Mouse (Mus musculus): ENCODE measurements around the gene Folr2. TPM values are rescaled to one million over a fixed set of nuclear protein-coding genes. Genes with fewer than 3 reads are reported as not detected.

The Folr2 gene
- total RNA-seq, 4 experiments from 2014 or later = 3.1 to 5.9 (median 4.3) TPM

DNA sequence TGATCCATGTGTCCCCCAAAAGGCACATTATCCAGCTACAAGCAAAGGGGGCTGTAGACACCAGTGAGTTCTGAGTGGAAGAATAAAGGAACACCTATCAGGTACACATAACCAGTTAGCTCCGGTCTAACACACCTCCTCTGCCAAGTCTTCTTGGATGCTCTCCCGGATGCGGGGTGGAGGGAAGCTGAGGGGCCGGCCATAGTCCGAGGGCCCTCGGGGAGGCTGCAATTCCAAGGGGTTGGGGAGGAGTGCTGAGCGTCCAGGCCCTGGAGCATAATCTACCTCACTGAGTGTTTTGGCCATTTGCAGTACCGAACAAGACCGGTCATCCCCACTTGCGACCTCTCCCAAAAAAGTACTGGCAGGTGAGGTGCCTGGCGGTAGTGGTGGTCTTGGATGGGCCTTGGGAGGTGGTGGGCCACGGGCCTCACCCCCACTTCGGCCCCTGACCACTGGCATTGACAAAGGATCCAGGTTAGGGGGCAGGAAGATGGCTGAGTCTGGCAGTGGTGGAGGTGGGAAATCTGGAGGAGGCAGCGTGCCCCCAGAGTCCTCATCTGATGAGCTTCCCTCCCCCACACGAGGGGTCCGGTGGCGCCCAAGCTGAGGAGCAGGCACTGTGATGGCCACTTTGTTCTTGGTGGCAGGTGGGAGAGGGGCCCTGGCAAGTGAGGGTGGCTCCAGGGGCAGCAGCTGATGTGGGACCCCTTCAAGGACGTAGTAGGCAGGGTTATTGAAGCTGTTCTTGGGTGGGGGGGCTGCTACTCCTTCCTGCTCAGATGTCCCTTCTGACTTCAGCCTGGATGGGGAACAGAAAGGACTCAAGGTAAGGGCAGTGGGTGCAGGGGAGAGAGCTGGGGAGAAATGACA is 33.0 kb downstream of the Folr2 start:
- no peak for DNase-seq (ENCODE audit: low spot score)

DNA sequence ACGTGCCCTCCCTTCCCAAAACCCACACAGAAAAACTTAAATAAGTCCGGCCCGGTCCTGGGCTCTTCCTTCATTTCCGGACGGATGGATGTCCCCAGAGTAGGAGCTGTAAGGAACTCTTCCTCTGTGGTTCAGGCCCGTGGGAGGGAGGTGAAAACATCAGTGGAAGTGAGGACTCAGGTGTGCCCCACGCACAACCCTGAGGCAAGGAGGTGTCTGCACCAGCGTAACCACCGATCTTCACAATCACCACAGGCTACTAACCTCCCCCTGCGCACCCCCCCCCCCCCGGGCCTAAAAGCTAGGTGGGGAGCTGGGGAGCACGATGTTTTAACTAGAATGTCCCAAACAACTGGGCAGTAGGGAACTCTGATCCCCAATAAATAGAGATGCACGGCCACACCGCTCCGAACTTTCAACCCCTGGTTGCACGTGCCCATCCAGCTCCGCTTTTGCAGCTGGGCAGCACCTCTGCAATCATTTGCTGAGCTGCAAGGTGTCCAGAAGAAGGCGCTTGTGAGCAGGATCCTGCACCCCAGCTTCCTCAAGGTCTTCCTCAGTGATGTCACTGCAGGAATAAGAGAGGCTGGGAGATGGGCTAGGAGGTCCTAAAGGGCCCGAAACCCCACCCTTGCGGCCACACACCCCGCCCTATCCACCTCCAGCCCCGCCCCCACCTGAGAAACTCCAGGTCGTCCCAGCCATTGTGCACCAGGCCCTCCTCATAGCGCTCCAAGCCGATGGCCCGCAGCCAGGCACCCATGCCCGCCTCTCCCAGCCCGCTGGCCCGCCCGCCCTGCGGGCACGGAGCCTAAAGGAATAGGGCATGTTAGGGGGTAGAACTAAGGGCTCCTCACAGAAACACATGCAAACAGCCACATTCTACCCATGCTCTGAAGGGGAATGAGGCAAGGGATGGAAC is 33.9 kb downstream of the Folr2 start:
- no peak for DNase-seq (ENCODE audit: low spot score)

GRCm38 (mm10) chr7:101821571-101822501 is 35.2 kb downstream of the Folr2 start:
- DNase-seq (ENCODE audit: low spot score) = peak; percentile 63

DNA sequence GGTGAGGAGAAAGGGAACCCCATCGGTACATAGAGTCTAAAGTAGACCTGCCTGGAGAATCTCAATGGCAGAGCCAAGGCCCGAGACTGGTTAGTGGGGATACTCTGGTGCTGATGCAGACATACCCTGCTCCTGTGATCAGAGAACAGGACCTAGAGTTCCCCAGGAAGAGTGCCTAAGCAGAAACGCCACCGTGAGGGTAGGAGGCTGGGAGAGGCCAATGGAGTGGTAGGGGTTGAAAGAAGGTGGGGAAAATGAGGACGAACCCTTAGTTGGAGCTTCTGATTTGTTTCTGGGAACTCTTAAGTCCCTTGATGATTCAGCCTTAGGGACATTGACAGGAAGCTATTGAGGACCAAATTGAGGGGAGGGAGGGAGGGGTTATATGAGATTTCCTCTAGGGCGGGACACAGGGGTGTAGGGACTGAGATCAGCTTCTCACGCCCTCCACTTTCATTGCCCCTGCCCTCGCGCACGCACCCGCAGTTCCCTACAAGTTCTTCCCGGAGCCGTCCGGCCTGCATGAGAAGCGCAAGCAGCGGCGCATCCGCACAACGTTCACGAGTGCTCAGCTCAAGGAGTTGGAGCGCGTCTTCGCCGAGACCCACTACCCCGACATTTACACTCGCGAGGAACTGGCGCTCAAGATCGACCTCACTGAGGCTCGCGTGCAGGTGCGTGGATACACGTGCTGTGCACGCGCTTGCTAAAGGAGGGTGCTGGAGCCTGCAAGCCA is 36.5 kb downstream of the Folr2 start:
- no peak for DNase-seq (ENCODE audit: low spot score)

DNA sequence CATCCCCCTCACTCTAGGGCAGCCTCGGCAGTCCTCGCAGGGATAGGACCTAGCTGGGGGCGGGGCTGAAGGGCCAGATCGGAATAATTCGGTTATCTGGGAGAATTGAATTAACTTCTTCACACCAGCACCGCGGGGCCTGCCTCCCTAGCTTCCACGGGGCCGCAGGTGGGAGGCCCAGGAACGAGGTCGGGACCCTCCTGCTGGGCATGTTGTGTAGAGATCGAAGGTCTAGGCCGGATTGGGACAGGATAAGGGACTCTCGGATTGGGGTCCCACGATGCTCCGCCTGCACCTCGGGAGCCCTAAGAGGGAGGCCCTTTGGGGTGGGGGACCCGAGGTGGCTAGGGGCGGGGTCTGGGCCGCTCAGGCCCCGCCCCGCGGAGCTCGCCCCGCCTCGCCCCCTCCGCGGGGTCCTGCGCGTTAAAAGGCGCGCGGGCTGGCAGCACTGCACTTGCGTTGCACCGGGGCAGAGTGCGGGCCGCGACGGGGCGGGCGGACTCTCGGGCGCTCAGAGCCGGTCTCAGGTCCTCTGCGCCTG is 39.1 kb downstream of the Folr2 start, which contains the start of gene Phox2a:
Gene Phox2a, plus strand, starts transcription at position 453 of the 541 bp plus-strand sequence.
- DNase-seq (ENCODE audit: low spot score) = no peak

Small RNA genes lying within 50 kb of the gene (microRNA-seq; reads per million reads assigned to microRNA genes)
- gene Gm22655 = not detected

Other genes starting within 250 kb of the Folr2 start
- 10 to 100 TPM; 73.5 to 96.2 (median 93.6) TPM for gene Clpb, start 193.6 kb downstream of the Folr2 start, total RNA-seq (2022)
- gene Phox2a, start 38.9 kb downstream of the Folr2 start, total RNA-seq (2022) = under 1 TPM in 2 of 4 experiments, not detected in 2; 0.22 to 0.37 TPM
- gene Inppl1, start 19.0 kb downstream of the Folr2 start, total RNA-seq (2022) = 100 to 1,000 TPM; 174 to 207 (median 187) TPM
- gene Anapc15, start 6.5 kb upstream of the Folr2 start, total RNA-seq (2022) = 10 to 100 TPM; 20.8 to 26.8 (median 24.9) TPM
- under 1 TPM in 1 of 4 experiments, not detected in 3; 0.44 TPM for gene Folr1, start 13.6 kb upstream of the Folr2 start, total RNA-seq (2022)
- gene Lamtor1, start 48.7 kb upstream of the Folr2 start, total RNA-seq (2022) = 100 to 1,000 TPM; 119 to 133 (median 122) TPM
- not detected for gene Tomt, start 49.2 kb upstream of the Folr2 start, total RNA-seq (2022)
- 1 to 10 TPM; 4.3 to 6.2 (median 5.4) TPM for gene Lrrc51, start 76.7 kb upstream of the Folr2 start, total RNA-seq (2022)
- gene Numa1, start 76.9 kb upstream of the Folr2 start, total RNA-seq (2022) = 100 to 1,000 TPM in 2 of 4 experiments, 10 to 100 TPM in 2; 90.6 to 103 (median 98.5) TPM
- gene Il18bp, start 161.5 kb upstream of the Folr2 start, total RNA-seq (2022) = 10 to 100 TPM in 2 of 4 experiments, 1 to 10 TPM in 2; 7.1 to 15.8 (median 9.8) TPM
- 10 to 100 TPM; 19.4 to 25.8 (median 22.5) TPM for gene Rnf121, start 208.3 kb upstream of the Folr2 start, total RNA-seq (2022)
- gene Xndc1, start 208.3 kb upstream of the Folr2 start, total RNA-seq (2022) = 1 to 10 TPM; 4.9 to 8.4 (median 6.2) TPM
- 1 to 10 TPM in 2 of 4 experiments, under 1 TPM in 2; 0.47 to 1.1 (median 0.82) TPM for gene Xntrpc, start 208.5 kb upstream of the Folr2 start, total RNA-seq (2022)
- under 1 TPM in 2 of 4 experiments, not detected in 2; 0.11 to 0.87 TPM for gene Trpc2, start 225.9 kb upstream of the Folr2 start, total RNA-seq (2022)
- 100 to 1,000 TPM; 301 to 387 (median 344) TPM for gene Art1, start 244.5 kb upstream of the Folr2 start, total RNA-seq (2022)